Mouse (Mus musculus) liver, adult 2 months (tissue): ENCODE data around the gene Il18. TPM values are rescaled to one million over a fixed set of nuclear protein-coding genes. Genes with fewer than 3 reads are reported as not detected.

ENCODE experiments used
- DNase-seq: peaks from one replicate; pipeline ENCODE4 v3.0.0-alpha.2; 2011; ENCODE audit warnings: low read depth, low spot score; ENCODE audit errors: extremely low read depth
- H3K27ac ChIP-seq: fragments of 200-500 bp; replicated peaks from 2 replicates; pipeline ENCODE4 v1.5.1; 2012; ENCODE audit warnings: low read depth, mild to moderate bottlenecking, control low read depth, inconsistent platforms, low read length; ENCODE audit not compliant: insufficient read depth
- H3K27me3 ChIP-seq: fragments of 200-500 bp; 2 replicates; pipeline ENCODE4 v1.6.1; 2012; ENCODE audit warnings: mild to moderate bottlenecking, moderate library complexity, low read length, inconsistent platforms; ENCODE audit not compliant: control insufficient read depth, insufficient read depth
- H3K36me3 ChIP-seq: fragments of 200-500 bp; 2 replicates; pipeline ENCODE4 v1.6.1; 2012; ENCODE audit warnings: low read length, inconsistent platforms; ENCODE audit not compliant: control insufficient read depth, insufficient read depth
- H3K4me1 ChIP-seq: fragments of 200-500 bp; 2 replicates; pipeline ENCODE4 v1.6.1; 2011; ENCODE audit warnings: low read length; ENCODE audit not compliant: control insufficient read depth, insufficient read depth
- H3K4me3 ChIP-seq: fragments of 200-500 bp; 2 replicates; pipeline ENCODE4 v1.5.1; 2011; ENCODE audit warnings: low read depth, mild to moderate bottlenecking, control low read depth, low read length, moderate library complexity; ENCODE audit not compliant: insufficient read depth
- H3K79me2 ChIP-seq: fragments of 200-500 bp; 2 replicates; pipeline ENCODE4 v1.6.1; 2012; ENCODE audit warnings: inconsistent platforms, mild to moderate bottlenecking, low read length, moderate library complexity; ENCODE audit not compliant: control insufficient read depth, insufficient read depth
- H3K9ac ChIP-seq: fragments of 200-500 bp; 2 replicates; pipeline ENCODE4 v1.6.1; 2012; ENCODE audit warnings: low read depth, mild to moderate bottlenecking, control low read depth, inconsistent platforms, low read length
- CTCF ChIP-seq: fragments of 200-500 bp; IDR thresholded peaks from 2 replicates; pipeline ENCODE4 v1.5.1; 2011; ENCODE audit warnings: low read depth, low read length, control low read depth
- POLR2A ChIP-seq: fragments of 200-500 bp; IDR thresholded peaks from 2 replicates; pipeline ENCODE4 v1.6.1; 2011; ENCODE audit warnings: low read length, control low read depth; ENCODE audit not compliant: insufficient read depth; ENCODE audit errors: extremely low read depth
- whole genome bisulfite sequencing: fragments of 180-500 bp; shearing (Covaris S2); methylation state at CpG from one replicate; pipeline ENCODE4 v1.1.7; 2018; 5-methylcytosine and 5-hydroxymethylcytosine counted together
- polyA plus RNA-seq: library from polyadenylated mRNA; depleted of rRNA; stranded (reverse); fragments of >200 nt; gene quantifications from 2 replicates; pipeline ENCODE4 v1.2.3, GENCODE M21; 2012; rRNA removed
- total RNA-seq: library from RNA; depleted of rRNA; stranded (reverse); fragments of >200 nt; gene quantifications from 2 replicates; pipeline ENCODE4 v1.2.3, GENCODE M21; 2014; rRNA removed

Il18 gene
- 27.1 and 32.8 TPM in 2 replicates for total RNA-seq
- 11.1 and 15.4 TPM in 2 replicates for polyA plus RNA-seq

DNA sequence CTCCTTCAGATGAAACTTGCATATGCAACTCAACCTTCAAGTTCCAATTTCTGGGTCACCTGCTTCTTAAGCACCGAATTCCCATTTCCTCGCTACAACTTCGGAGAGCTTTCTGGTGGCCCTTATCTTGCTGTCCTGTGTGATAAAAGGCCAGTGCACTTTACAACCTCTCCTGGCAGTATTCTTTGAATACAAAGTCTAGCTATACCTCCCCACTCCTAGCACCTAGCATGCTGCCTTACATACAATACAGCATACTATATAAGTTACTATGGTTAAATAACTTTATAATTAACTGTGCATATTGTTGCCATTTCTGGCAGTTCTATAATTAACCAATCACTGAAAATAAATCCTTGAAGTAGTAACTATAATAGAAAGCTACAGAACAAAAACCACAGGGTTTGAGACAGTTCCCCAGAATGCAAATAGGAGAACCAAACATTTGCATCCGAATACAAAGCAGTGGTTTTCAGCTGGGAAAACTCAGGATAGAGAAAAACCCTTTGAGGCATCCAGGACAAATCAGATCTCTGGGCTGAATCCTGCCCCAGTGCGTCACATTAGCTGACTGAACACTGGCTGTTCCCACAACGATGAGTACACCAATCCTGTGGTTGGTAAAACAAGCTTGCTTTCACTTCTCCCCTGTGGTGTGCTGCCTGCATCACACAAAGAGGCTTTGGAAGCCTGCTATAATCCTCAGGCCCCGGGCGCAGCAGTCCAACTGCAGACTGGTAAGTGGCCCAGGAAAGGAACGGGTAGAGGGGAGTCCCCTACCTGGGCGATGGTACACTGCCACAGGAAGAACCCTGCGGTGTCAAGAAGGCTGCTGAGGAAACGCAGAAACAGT lies at the start of gene Il18:
Il18 (plus strand) TSS at position 587 of the 853 bp plus-strand sequence.
- TF ChIP-seq CTCF (no peak), POLR2A (0 out of 2 replicates have a peak, but pooled peaks have one; percentile 15)
- H3K79me2 ChIP-seq = peaks cover 3% of the 10 kb centered on the region; the same call in 1 of the 2 replicates
- H3K9ac ChIP-seq = peak within 1 kb of the TSS; percentile 70
- H3K27ac ChIP-seq = peak within 1 kb of the TSS; percentile 91
- peak within 1 kb of the TSS; percentile 51 for H3K4me3 ChIP-seq
- H3K4me1 ChIP-seq = peaks cover 16% of the 10 kb centered on the region
- peak; percentile 83 for DNase-seq
- WGBS = 7% methylated on average over 12 of the region's 12 CpGs
- H3K36me3 ChIP-seq = peaks cover 4% of the 10 kb centered on the region
- H3K27me3 ChIP-seq = no peaks in the 10 kb centered on the region

DNA sequence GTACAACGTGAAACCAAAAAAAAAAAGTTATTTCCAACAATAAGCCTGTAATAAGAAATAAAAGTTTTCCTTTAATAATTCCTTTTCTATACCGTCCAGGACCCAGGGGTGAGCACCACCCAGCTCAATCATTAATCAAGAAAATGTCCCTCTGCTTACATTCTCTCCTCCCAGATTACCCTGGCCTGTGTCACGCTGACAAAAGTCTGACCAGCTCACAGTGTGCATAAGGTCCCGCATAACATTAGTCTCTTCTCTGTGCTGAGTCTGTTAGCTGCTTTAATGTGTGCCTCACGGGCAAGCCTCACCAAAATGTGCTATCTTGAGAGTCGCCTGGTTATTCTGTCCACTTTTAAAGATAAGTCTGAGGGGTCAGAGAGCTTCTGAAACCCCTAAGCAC lies 49.2 kb upstream of the Il18 start:
- DNase-seq = no peak
- H3K36me3 ChIP-seq = no peaks in the 10 kb centered on the region
- peak overlapping the region; percentile 55 for H3K27ac ChIP-seq
- H3K4me1 ChIP-seq = peaks cover 15% of the 10 kb centered on the region
- 32% methylated on average over 6 of the region's 6 CpGs for WGBS
- H3K9ac ChIP-seq = peak overlapping the region; percentile 48
- TF ChIP-seq POLR2A (no peak), CTCF (no peak)
- H3K27me3 ChIP-seq = no peaks in the 10 kb centered on the region
- H3K79me2 ChIP-seq = no peaks in the 10 kb centered on the region
- H3K4me3 ChIP-seq = peak overlapping the region; percentile 18; the same call in 1 of the 2 replicates

DNA sequence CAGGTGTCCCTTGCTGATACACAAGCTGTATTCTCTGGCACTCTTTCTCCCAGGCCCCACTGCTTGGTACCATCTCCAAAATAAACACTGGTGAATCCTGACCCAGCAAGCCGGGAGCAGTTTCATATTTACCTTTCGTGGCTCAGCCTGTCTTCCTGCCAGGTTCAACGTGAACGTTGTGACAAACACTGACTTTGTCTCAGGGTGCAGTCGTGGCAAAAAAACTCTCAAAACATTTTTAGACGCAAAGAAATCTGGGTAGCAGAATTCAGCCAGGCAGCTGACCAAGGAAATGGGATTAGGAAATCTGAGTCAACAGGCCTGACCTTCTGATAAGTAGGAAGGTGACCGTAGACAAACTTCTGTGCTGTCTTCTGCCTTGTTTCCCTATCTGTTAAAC lies 47.1 kb upstream of the Il18 start:
- Histone ChIP-seq H3K4me1 (peaks cover 15% of the 10 kb centered on the region), H3K79me2 (no peaks in the 10 kb centered on the region), H3K27me3 (no peaks in the 10 kb centered on the region), H3K9ac (0 out of 2 replicates have a peak overlapping the region, but pooled peaks have one; percentile 21), H3K4me3 (peak overlapping the region; percentile 19; the same call in 1 of the 2 replicates), H3K36me3 (no peaks in the 10 kb centered on the region), H3K27ac (peak overlapping the region; percentile 88)
- no peak for TF ChIP-seq CTCF
- TF ChIP-seq POLR2A = no peak
- peak; percentile 99 for DNase-seq
- 11% methylated on average over 7 of the region's 7 CpGs for WGBS

- TF ChIP-seq CTCF = no peak
- no peak for TF ChIP-seq POLR2A
- H3K79me2 ChIP-seq = no peaks in the 10 kb centered on the region
- no peaks in the 10 kb centered on the region for H3K36me3 ChIP-seq
- no peak overlapping the region for H3K4me3 ChIP-seq
- H3K27me3 ChIP-seq = no peaks in the 10 kb centered on the region
- H3K27ac ChIP-seq = no peak overlapping the region
- WGBS = 55% methylated on average over 5 of the region's 5 CpGs
- H3K9ac ChIP-seq = no peak overlapping the region
- H3K4me1 ChIP-seq = no peaks in the 10 kb centered on the region
- DNase-seq = no peak
Measured at GRCm38 (mm10) chr9:50515462-50515861, 39.2 kb upstream of the Il18 start.

DNA sequence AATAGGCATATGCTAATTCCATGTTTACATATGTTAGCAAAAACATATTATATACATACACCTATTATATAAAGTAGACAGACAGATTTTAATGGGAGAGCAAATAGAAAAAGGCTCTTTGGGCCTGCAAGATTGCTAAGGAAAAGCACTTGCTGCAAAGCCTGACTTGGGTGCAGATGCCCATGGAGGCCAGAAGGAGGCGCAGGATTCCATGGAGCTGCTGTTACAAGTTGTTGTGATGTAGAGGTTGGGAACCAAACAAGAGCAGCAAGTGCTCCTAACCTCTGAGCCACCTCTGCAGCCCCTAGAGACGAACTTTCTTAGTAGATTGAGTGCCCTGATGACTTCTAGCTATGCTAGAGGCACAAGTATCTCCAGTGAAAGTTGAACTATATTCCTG lies 35.8 kb upstream of the Il18 start:
- Histone ChIP-seq H3K36me3 (peaks cover 7% of the 10 kb centered on the region), H3K4me3 (no peak overlapping the region), H3K27me3 (no peaks in the 10 kb centered on the region), H3K27ac (no peak overlapping the region), H3K4me1 (no peaks in the 10 kb centered on the region), H3K79me2 (no peaks in the 10 kb centered on the region), H3K9ac (no peak overlapping the region)
- DNase-seq = peak; percentile 48
- 52% methylated on average over 2 of the region's 2 CpGs for WGBS
- TF ChIP-seq CTCF = peak; percentile 82
- TF ChIP-seq POLR2A = no peak

- H3K79me2 ChIP-seq = no peaks in the 10 kb centered on the region
- WGBS = 88% methylated on average over 6 of the region's 6 CpGs
- H3K27ac ChIP-seq = no peak overlapping the region
- peaks cover 14% of the 10 kb centered on the region for H3K36me3 ChIP-seq
- no peak overlapping the region for H3K9ac ChIP-seq
- no peak for TF ChIP-seq CTCF
- no peak for TF ChIP-seq POLR2A
- H3K4me1 ChIP-seq = no peaks in the 10 kb centered on the region
- DNase-seq = no peak
- no peak overlapping the region for H3K4me3 ChIP-seq
- H3K27me3 ChIP-seq = no peaks in the 10 kb centered on the region
Measured at GRCm38 (mm10) chr9:50520748-50521147, 33.9 kb upstream of the Il18 start.
